Mouse (Mus musculus) bone marrow, adult 2 months (tissue): Measurements from ENCODE around the gene Gm29133.

Experiments
- CTCF ChIP-seq: fragments of 200-500 bp; IDR thresholded peaks from 2 replicates; pipeline ENCODE4 v1.5.1; 2011; ENCODE audit warnings: low read length, control low read depth; ENCODE audit not compliant: control insufficient read depth, insufficient read depth
- POLR2A ChIP-seq: fragments of 200-500 bp; IDR thresholded peaks from 2 replicates; pipeline ENCODE4 v1.6.1; 2011; ENCODE audit warnings: low read depth, mild to moderate bottlenecking, control low read depth, low read length, borderline replicate concordance; ENCODE audit not compliant: control insufficient read depth

- TF ChIP-seq CTCF (no peak), POLR2A (no peak)
These were observed 86.8 kb downstream of the Gm29133 start for GRCm38 (mm10) chr3:75834827-75835226.
